Mouse (Mus musculus) mouse trophoblast stem cell (cell line): ENCODE results near the gene Pak7.
"Not testable (repeated sequence)": the region's sequence is repeated elsewhere in the genome, so short reads cannot be mapped to it uniquely, and the experiment has no call there.

Experiments
- in situ Hi-C, 2 experiments: fragments of 300-500 bp; cut with MseI, MboI; formaldehyde crosslinking; loops; 2 replicates in 1 of 2; 3 replicates in 1 of 2; pipeline ENCODE4 v1.15.1; 2025

Gene Pak7

GRCm38 (mm10) chr2:136387181-136388131, at the start of gene Pak7:
Gene Pak7 (minus strand): TSS chr2:136387967.
- in situ Hi-C loops, result no loop called here

GRCm38 (mm10) chr2:136425561-136425960, 37.8 kb upstream of the Pak7 start:
- in situ Hi-C loops, result no loop called here

GRCm38 (mm10) chr2:136419543-136419942, 31.8 kb upstream of the Pak7 start:
- in situ Hi-C loops, result no loop called here

- in situ Hi-C loops, result no loop called here
Observed at GRCm38 (mm10) chr2:136416381-136416780, 28.6 kb upstream of the Pak7 start.

- in situ Hi-C loops, result no loop called here
Observed at GRCm38 (mm10) chr2:136402587-136402986, 14.8 kb upstream of the Pak7 start.

GRCm38 (mm10) chr2:136375318-136375717, 12.4 kb downstream of the Pak7 start:
- in situ Hi-C loops, result no loop called here

- in situ Hi-C loops, result no loop called here
Observed at GRCm38 (mm10) chr2:136372361-136372760, 15.4 kb downstream of the Pak7 start.

GRCm38 (mm10) chr2:136351393-136352096, 36.2 kb downstream of the Pak7 start:
- in situ Hi-C loops, result no loop called here

- in situ Hi-C loops, result no loop called here
Observed at GRCm38 (mm10) chr2:136350459-136350858, 37.3 kb downstream of the Pak7 start.

- in situ Hi-C loops, result no loop called here
Observed at GRCm38 (mm10) chr2:136349671-136350275, 38.0 kb downstream of the Pak7 start.

GRCm38 (mm10) chr2:136344240-136344780, 43.5 kb downstream of the Pak7 start:
- in situ Hi-C loops, result not testable (repeated sequence)

- in situ Hi-C loops, result no loop called here
Observed at GRCm38 (mm10) chr2:136329974-136330373, 57.8 kb downstream of the Pak7 start.

GRCm38 (mm10) chr2:136325646-136326045, 62.1 kb downstream of the Pak7 start:
- in situ Hi-C loops, result no loop called here

- in situ Hi-C loops, result no loop called here
Observed at GRCm38 (mm10) chr2:136309313-136309712, 78.5 kb downstream of the Pak7 start.

- in situ Hi-C loops, result no loop called here
Observed at GRCm38 (mm10) chr2:136308743-136309142, 79.0 kb downstream of the Pak7 start.

- in situ Hi-C loops, result no loop called here
Observed at GRCm38 (mm10) chr2:136302201-136302600, 85.6 kb downstream of the Pak7 start.

- in situ Hi-C loops, result no loop called here
Observed at GRCm38 (mm10) chr2:136301406-136301805, 86.4 kb downstream of the Pak7 start.

- in situ Hi-C loops, result no loop called here
Observed at GRCm38 (mm10) chr2:136297371-136297770, 90.4 kb downstream of the Pak7 start.

- in situ Hi-C loops, result no loop called here
Observed at GRCm38 (mm10) chr2:136282043-136282442, 105.7 kb downstream of the Pak7 start.

- in situ Hi-C loops, result not testable (repeated sequence)
Observed at GRCm38 (mm10) chr2:136241960-136242359, 145.8 kb downstream of the Pak7 start.

GRCm38 (mm10) chr2:136231228-136231627, 156.5 kb downstream of the Pak7 start:
- in situ Hi-C loops, result no loop called here

- in situ Hi-C loops, result no loop called here
Observed at GRCm38 (mm10) chr2:136204034-136204433, 183.7 kb downstream of the Pak7 start.
